23 mouse cellular contexts compared by ENCODE assay signal in genomic region chr9:31167305-31167704, GRCm38 (mm10). TPM values are rescaled to one million over a fixed set of nuclear protein-coding genes. Genes with fewer than 3 reads are reported as not detected.
DNase-seq lines count a peak whose midpoint lies in the region; ATAC-seq and TF ChIP-seq lines count a peak whose summit lies in the region.
"Had no signal": no experiment of that assay in that cellular context is flagged by ENCODE, and none has a peak within 500 bp of the region (broad histone marks: within the 10 kb centered on the region; RNA-seq: fewer than 3 reads in every experiment).

No protein-coding gene starts in this region.

- TF ChIP-seq CTCF in cerebellum, adult 2 months (IDR thresholded peaks at IDR 0.05; ENCODE audit: borderline replicate concordance, insufficient read depth, low read depth, low read length), result no peak
- no peak for TF ChIP-seq CTCF in hindbrain, postnatal 0 days (IDR thresholded peaks at IDR 0.05; ENCODE audit: low read depth)
- TF ChIP-seq CTCF in bone marrow macrophage, adult 2 months (IDR thresholded peaks at IDR 0.05; ENCODE audit: low read depth, low read length), result 0 out of 2 replicates have a peak, but pooled peaks have one; percentile 22

- no peak overlapping the region for H3K4me3 ChIP-seq in cerebellum, adult 2 months (replicated peaks; ENCODE audit: insufficient read depth, low read depth, low read length)
- no peak overlapping the region for H3K4me3 ChIP-seq in hindbrain, postnatal 0 days (ENCODE audit: low read length)
- no peak overlapping the region for H3K4me3 ChIP-seq in hindbrain, embryonic 16.5 days (ENCODE audit: low read length)
- H3K4me3 ChIP-seq in bone marrow macrophage, adult 2 months (ENCODE audit: insufficient read depth, low read length), result no peak overlapping the region
- no peak overlapping the region for H3K4me3 ChIP-seq in macrophage (ENCODE audit: inconsistent target)
- H3K4me3 ChIP-seq: embryonic facial prominence, embryonic 10.5 days; forebrain, embryonic 10.5 days; hindbrain, embryonic 12.5 days; intestine, embryonic 15.5 days; kidney, embryonic 15.5 days had no signal

- no peak overlapping the region for H3K9ac ChIP-seq in hindbrain, postnatal 0 days (replicated peaks; ENCODE audit: low read length)
- H3K9ac ChIP-seq in hindbrain, embryonic 16.5 days (ENCODE audit: low read depth, low read length), result no peak overlapping the region
- H3K9ac ChIP-seq: hindbrain, embryonic 12.5 days; intestine, embryonic 15.5 days; kidney, embryonic 15.5 days had no signal

- ATAC-seq in hindbrain, postnatal 0 days, result 0 out of 2 replicates have a peak, but pooled peaks have one; percentile 38
- no peak for ATAC-seq in hindbrain, embryonic 16.5 days
- ATAC-seq: forebrain, embryonic 14.5 days; intestine, embryonic 15.5 days had no signal

- 51% methylated on average over 13 of the region's 13 CpGs for WGBS in cerebellum, adult 2 months
- WGBS in hindbrain, postnatal 0 days, result 84% methylated on average over 13 of the region's 13 CpGs
- 83% methylated on average over 13 of the region's 13 CpGs for WGBS in hindbrain, embryonic 16.5 days
- WGBS in macrophage (ENCODE audit: missing documents), result 94% methylated on average over 10 of the region's 13 CpGs

- no peaks in the 10 kb centered on the region for H3K9me3 ChIP-seq in hindbrain, postnatal 0 days (ENCODE audit: low read length)
- no peaks in the 10 kb centered on the region for H3K9me3 ChIP-seq in hindbrain, embryonic 16.5 days (ENCODE audit: control insufficient read depth, low read length)
- H3K9me3 ChIP-seq: embryonic facial prominence, embryonic 10.5 days; forebrain, embryonic 10.5 days; G1E; hindbrain, embryonic 12.5 days; intestine, embryonic 15.5 days; kidney, embryonic 15.5 days had no signal

- peaks cover 46% of the 10 kb centered on the region for H3K79me2 ChIP-seq in macrophage (ENCODE audit: inconsistent target)

- H3K4me1 ChIP-seq in cerebellum, adult 2 months (ENCODE audit: control insufficient read depth, insufficient read depth, low read length), result peaks cover 16% of the 10 kb centered on the region
- H3K4me1 ChIP-seq in hindbrain, postnatal 0 days (ENCODE audit: insufficient read depth, low read length), result no peaks in the 10 kb centered on the region
- no peaks in the 10 kb centered on the region for H3K4me1 ChIP-seq in hindbrain, embryonic 16.5 days (ENCODE audit: control insufficient read depth, insufficient read depth, low read depth, low read length)
- H3K4me1 ChIP-seq in bone marrow macrophage, adult 2 months (ENCODE audit: control insufficient read depth, insufficient read depth, low read length), result peaks cover 75% of the 10 kb centered on the region
- H3K4me1 ChIP-seq: embryonic facial prominence, embryonic 10.5 days; hindbrain, embryonic 12.5 days; intestine, embryonic 15.5 days; kidney, embryonic 15.5 days had no signal

- no peak overlapping the region for H3K4me2 ChIP-seq in hindbrain, postnatal 0 days (ENCODE audit: low read depth, low read length)
- H3K4me2 ChIP-seq in hindbrain, embryonic 16.5 days (ENCODE audit: low read length), result no peak overlapping the region
- H3K4me2 ChIP-seq: hindbrain, embryonic 12.5 days; intestine, embryonic 15.5 days; kidney, embryonic 15.5 days had no signal

- H3K36me3 ChIP-seq in hindbrain, postnatal 0 days (ENCODE audit: insufficient read depth, low read length), result peaks cover 52% of the 10 kb centered on the region
- H3K36me3 ChIP-seq in hindbrain, embryonic 16.5 days (ENCODE audit: control insufficient read depth, insufficient read depth, low read length), result peaks cover 19% of the 10 kb centered on the region
- H3K36me3 ChIP-seq in macrophage (ENCODE audit: inconsistent target), result peaks cover 6% of the 10 kb centered on the region; the same call in 1 of the 2 replicates

- no peak for TF ChIP-seq POLR2A in cerebellum, adult 2 months (IDR thresholded peaks at IDR 0.05; ENCODE audit: borderline replicate concordance, insufficient read depth, low read length)
- TF ChIP-seq POLR2A in bone marrow macrophage, adult 2 months (IDR thresholded peaks at IDR 0.05; ENCODE audit: borderline replicate concordance, low read depth, low read length), result no peak

- peak overlapping the region; percentile 26 for H3K27ac ChIP-seq in cerebellum, adult 2 months (ENCODE audit: insufficient read depth, low read length)
- H3K27ac ChIP-seq in hindbrain, postnatal 0 days, result no peak overlapping the region
- H3K27ac ChIP-seq in hindbrain, embryonic 16.5 days (ENCODE audit: low read depth, low read length), result no peak overlapping the region
- H3K27ac ChIP-seq in bone marrow macrophage, adult 2 months (ENCODE audit: insufficient read depth, low read depth, low read length), result peak overlapping the region; percentile 96
- peak overlapping the region; percentile 99 for H3K27ac ChIP-seq in macrophage
- H3K27ac ChIP-seq: embryonic facial prominence, embryonic 10.5 days; forebrain, embryonic 10.5 days; hindbrain, embryonic 12.5 days; intestine, embryonic 15.5 days; kidney, embryonic 15.5 days had no signal

- H3K27me3 ChIP-seq in cerebellum, adult 2 months (ENCODE audit: control insufficient read depth, insufficient read depth, low read length), result no peaks in the 10 kb centered on the region
- no peaks in the 10 kb centered on the region for H3K27me3 ChIP-seq in hindbrain, postnatal 0 days (ENCODE audit: insufficient read depth, low read length)
- H3K27me3 ChIP-seq in hindbrain, embryonic 16.5 days (replicated peaks; ENCODE audit: control insufficient read depth, insufficient read depth, low read length), result no peaks in the 10 kb centered on the region
- H3K27me3 ChIP-seq: CH12.LX; hindbrain, embryonic 12.5 days; intestine, embryonic 15.5 days; kidney, embryonic 15.5 days had no signal

- DNase-seq in cerebellum, adult 2 months, result peak; percentile 50 to 56
- no peak for DNase-seq in cerebellum, adult 9-11 months
- DNase-seq in hindbrain, postnatal 0 days (ENCODE audit: low spot score), result no peak
- DNase-seq in lung, postnatal 25 days (ENCODE audit: low spot score), result no peak
- DNase-seq: adrenal gland, adult 8-10 months; adrenal gland, postnatal 36 days; gastrocnemius, postnatal 36 days; heart, adult 11 months; heart, postnatal 10 days; heart, postnatal 4 days; kidney, adult 2 months had no signal

RNA-seq across cellular contexts. Expression of gene St14, which starts 35.7 kb away (rescaled TPM):
- 1.2 and 1.4 TPM in 2 replicates for polyA plus RNA-seq in cerebellum, adult 2 months (2012; rRNA removed)
- 1.1 TPM in 2 replicates for total RNA-seq in hindbrain, postnatal 0 days (2014; rRNA removed)
- polyA plus RNA-seq in hindbrain, postnatal 0 days (2015; fragmentation: Nextera tagmentation; extraction: Ambion mirVana), result 0.84 and 0.90 TPM in 2 replicates
- 0.93 and 1.2 TPM in 2 replicates for polyA plus RNA-seq in hindbrain, embryonic 16.5 days (2015; fragmentation: Nextera tagmentation; extraction: Ambion mirVana)
- polyA plus RNA-seq in bone marrow macrophage, adult 2 months (2012; ENCODE audit: insufficient read depth, insufficient read length, missing spikeins), result 0.64 and 1.4 TPM in 2 replicates
- 1 to 10 TPM; 1.1 to 6.3 (median 2.7) TPM for total RNA-seq in macrophage (2018; cell fraction: chromatin; rRNA removed)
- 1 to 10 TPM; 1.8 to 6.9 (median 3.5) TPM for total RNA-seq in macrophage (2018; cell fraction: cytosol; rRNA removed)
- 10 to 100 TPM in 1 of 26 experiments, 1 to 10 TPM in 25; 2.8 to 10.1 (median 4.9) TPM for total RNA-seq in macrophage (2018; cell fraction: nucleus; rRNA removed)
- 2.1 to 4.9 TPM (median 3.5 TPM) in 3 replicates for polyA plus RNA-seq in macrophage (2018)
- total RNA-seq: gastrocnemius, adult 8-10 months; gastrocnemius, postnatal 36 days had no signal
- polyA plus RNA-seq: G1E had no signal

RNA-seq across cellular contexts. Expression of gene Aplp2, which starts 44.3 kb away (rescaled TPM):
- polyA plus RNA-seq in cerebellum, adult 2 months (2012; rRNA removed), result 1,017 and 1,095 TPM in 2 replicates
- total RNA-seq in hindbrain, postnatal 0 days (2014; rRNA removed), result 444 and 454 TPM in 2 replicates
- polyA plus RNA-seq in hindbrain, postnatal 0 days (2015; fragmentation: Nextera tagmentation; extraction: Ambion mirVana), result 466 and 472 TPM in 2 replicates
- polyA plus RNA-seq in hindbrain, embryonic 16.5 days (2015; fragmentation: Nextera tagmentation; extraction: Ambion mirVana), result 464 and 482 TPM in 2 replicates
- polyA plus RNA-seq in bone marrow macrophage, adult 2 months (2012; ENCODE audit: insufficient read depth, insufficient read length, missing spikeins), result 392 and 427 TPM in 2 replicates
- total RNA-seq in macrophage (2018; cell fraction: chromatin; rRNA removed), result 100 to 1,000 TPM; 101 to 757 (median 226) TPM
- 1,000 to 10,000 TPM in 1 of 26 experiments, 100 to 1,000 TPM in 25; 168 to 1,050 (median 432) TPM for total RNA-seq in macrophage (2018; cell fraction: cytosol; rRNA removed)
- total RNA-seq in macrophage (2018; cell fraction: nucleus; rRNA removed), result 1,000 to 10,000 TPM in 5 of 26 experiments, 100 to 1,000 TPM in 21; 283 to 1,667 (median 734) TPM
- polyA plus RNA-seq in macrophage (2018), result 523 to 1,267 TPM (median 707 TPM) in 3 replicates

Comparison
In these comparisons a context has a peak if more than half of its experiments do, and no peak if none do; other contexts are left out.
1. DNase-seq: peak in cerebellum, adult 2 months (2 of 2); none in cerebellum, adult 9-11 months (single experiment), hindbrain, postnatal 0 days (single experiment) and lung, postnatal 25 days (single experiment).
2. H3K27ac ChIP-seq: peak in cerebellum, adult 2 months (single experiment), bone marrow macrophage, adult 2 months (single experiment) and macrophage (single experiment); none in hindbrain, postnatal 0 days (single experiment) and hindbrain, embryonic 16.5 days (single experiment).